Mouse (Mus musculus) frontal cortex, postnatal 14 days (tissue): ENCODE data around the gene AK157302.
"Not testable (repeated sequence)": the region's sequence is repeated elsewhere in the genome, so short reads cannot be mapped to it uniquely, and the experiment has no call there.

Source experiments
- DNase-seq, 2 experiments: peaks; one replicate each; pipeline ENCODE4 v3.0.0; 2022; ENCODE audit warnings: low spot score in 2 of 2

Gene AK157302

GRCm38 (mm10) chr13:21495080-21495479 is at the start of gene AK157302:
Gene AK157302, plus strand, starts transcription at chr13:21495223.
- no peak for DNase-seq

- no peak for DNase-seq
Measured at GRCm38 (mm10) chr13:21446796-21447195, 48.2 kb upstream of the AK157302 start.

DNA sequence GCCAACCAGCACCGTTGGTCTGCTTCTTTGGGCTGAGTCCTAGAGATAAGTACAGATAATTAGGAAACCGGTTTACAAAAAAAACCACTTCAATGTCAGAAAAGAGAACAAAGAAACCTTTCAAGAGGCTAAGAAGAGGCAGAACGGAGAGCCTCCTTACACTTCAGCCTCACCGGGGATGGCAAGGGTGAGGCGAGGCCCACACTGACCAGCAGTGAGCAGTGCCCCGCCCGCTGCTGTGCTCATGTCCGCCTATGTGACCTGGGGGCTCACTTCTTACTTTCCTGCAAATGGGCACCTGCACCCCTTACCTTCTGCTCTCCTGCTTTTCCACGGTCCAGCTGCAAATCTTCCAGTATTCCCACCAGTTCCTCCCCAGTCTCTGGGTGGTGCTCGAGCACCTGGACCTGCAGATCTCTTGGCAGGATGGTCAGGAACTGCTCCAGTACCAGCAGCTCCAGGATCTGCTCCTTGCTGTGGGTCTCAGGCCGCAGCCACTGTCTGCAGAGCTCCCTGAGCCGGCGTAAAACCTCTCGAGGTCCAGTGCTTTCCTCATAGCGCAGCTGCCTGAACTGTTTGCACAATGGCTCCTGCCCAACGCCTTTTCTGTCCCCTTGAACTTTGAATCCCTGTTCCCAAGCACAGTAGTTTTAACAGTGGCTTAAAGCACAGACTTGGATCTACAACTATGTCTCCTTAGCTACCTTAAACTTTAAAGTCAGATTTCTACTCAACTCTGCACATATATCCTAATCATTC is 47.0 kb upstream of the AK157302 start:
- no peak for DNase-seq

- DNase-seq: no peak
Measured at GRCm38 (mm10) chr13:21453042-21453441, 42.0 kb upstream of the AK157302 start.

DNA sequence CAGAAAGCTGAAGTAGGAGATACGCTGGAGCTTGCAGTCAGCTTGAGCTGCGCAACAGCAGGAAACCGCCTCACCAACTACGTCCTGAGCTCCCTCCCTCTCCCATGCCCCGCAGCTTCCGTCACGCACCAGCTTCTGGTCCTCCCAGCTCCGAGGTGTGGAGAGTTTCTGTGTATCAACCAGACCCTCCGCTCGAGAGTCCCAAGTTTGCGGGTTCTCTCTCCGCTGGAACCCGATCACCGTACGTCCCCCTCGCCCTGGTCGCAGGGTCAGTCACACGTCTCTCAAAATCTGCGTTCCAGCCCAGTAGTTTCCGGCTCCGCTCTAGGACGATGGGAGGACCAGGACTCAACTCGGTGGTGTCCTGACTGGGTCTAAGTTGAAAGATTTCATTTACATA is 41.6 kb upstream of the AK157302 start, which contains the start of gene Zscan26:
Gene Zscan26, minus strand, starts transcription at position 282 of the 400 bp plus-strand sequence.
- peak; percentile 66 to 68 for DNase-seq

DNA sequence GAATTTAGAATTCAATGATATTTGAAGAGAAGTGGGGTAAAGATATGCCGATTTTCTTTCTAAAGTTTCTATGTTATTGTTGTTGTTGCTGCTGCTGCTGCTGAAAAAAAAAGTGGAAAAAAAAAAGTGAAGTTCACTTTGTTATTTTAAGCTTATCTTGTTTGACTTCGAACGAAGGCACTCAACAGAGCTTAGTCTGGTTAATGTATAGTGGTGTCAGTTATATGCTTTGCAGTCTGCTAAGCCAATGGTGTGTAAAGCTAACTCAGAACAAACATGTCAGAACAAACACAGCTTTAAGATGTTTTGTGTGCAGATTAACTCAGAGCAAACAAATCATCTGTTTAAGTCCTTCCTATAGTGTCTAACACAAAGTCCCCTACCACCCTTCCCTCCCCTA is 40.9 kb upstream of the AK157302 start:
- no peak for DNase-seq

- no peak for DNase-seq
Measured at GRCm38 (mm10) chr13:21456347-21456746, 38.7 kb upstream of the AK157302 start.

- not testable (repeated sequence) for DNase-seq
Measured at GRCm38 (mm10) chr13:21462516-21462915, 32.5 kb upstream of the AK157302 start.

DNA sequence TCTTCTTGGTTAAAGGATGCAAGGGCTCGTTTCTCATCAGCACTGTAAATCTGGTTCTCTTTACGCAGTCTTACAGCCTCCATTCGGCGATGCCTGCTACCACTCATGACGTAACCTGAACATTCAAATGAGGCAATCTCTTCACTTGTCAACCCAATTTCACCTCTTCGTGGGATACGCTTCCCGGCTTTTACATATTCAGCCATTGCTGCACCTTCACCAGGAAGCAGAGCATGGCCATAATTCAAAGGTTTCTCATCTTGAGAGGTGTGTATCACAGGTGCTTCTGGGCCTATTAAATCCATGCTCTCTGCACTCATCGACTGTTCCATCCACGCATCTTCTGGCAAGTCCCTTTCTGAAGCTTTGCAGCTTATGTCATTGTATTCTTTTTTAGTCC is 27.7 kb upstream of the AK157302 start:
- DNase-seq: no peak

DNA sequence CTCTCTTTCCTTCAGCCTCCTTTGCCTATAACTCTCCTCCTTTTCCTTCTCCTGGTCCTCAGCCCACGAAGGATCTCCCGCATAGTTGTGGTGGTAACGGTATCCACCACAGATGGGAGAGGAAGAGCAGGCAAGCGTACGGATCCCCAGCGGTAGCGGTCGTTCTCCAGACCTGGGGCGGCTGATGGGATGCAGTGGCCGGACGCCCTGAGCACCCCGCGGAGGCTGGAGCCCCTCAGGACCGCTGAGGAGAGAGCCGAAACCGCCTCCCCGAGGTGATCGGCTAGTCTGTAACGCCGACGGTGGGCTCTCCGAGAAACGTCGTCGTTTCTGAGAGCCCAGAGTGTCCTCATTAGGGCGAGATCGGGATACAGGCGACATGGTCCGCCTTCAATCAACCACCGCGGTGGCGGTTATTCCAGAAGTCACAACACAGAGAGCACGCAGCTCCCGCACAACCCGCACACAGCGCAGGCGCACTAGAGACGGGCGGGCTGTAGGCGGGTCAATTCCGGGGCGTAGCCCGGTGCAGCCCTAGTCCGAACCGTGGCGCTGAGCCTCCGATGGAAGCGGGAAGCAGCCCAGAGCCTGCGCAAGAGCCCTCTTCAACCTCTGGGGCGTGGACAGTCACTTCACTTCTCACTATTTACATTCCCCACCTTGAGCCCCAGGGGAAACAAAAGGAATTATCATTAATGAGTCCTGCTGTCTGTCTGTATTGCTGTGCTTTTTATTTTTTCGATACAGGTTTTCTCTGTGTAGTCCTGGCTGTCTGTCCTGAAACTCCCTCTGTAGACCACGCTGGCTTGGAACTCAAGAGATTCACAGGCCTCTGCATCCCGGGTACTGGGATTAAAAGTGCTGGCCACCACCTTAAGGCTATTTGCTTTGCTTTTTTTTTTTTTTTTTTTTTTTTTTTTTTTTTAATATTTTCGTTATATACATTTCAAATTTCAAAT is 26.7 kb upstream of the AK157302 start, which contains the start of gene Nkapl:
Gene Nkapl, minus strand, starts transcription at position 449 of the 959 bp plus-strand sequence.
- peak; percentile 31 to 45 for DNase-seq

- DNase-seq: no peak
Measured at GRCm38 (mm10) chr13:21469097-21469496, 25.9 kb upstream of the AK157302 start.

GRCm38 (mm10) chr13:21472427-21472826 is 22.6 kb upstream of the AK157302 start:
- DNase-seq: no peak

DNA sequence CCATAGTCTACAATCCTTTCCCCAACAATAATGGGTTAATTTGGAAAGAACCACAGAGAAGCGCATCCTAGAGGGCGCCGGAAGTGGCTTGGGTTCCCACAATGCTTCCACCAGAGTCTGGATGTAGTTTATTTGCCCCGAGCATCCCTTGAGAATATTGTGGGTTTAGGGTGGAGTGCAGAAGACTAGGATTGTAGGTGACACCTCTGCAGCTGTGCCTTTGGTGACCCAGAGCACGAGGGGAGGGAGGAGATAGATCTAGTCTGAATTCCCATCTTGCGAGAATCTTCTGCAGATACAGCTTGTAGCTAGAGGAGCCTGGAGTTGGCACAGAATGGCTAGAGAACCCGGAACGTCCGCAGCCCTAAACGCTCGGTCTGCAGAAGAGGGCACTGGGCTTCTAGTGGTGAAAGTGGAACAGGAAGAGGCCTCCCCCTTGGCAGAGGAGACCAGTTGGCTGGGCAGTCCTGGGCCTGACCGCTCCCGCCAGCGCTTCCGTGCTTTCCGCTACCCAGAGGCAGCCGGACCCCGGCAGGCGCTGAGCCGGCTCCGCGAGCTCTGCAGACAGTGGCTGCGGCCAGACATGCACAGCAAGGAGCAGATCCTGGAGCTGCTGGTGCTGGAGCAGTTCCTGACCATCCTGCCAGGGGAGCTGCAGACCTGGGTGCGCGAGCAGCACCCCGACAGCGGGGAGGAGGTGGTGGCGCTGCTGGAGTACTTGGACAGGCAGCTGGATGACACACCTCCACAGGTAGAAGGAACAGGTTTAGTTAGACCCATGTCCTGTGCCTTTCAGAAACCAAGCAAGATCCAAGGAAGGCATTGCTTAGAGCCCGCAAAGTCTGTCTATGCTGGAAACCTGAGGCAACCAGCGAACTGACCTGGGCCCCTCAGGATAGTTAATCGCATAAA is 16.0 kb upstream of the AK157302 start, which contains the start of the genes Zkscan4 and Gm10065:
Gene Zkscan4, plus strand, starts transcription at position 149 of the 912 bp plus-strand sequence.
Gene Gm10065, minus strand, starts transcription at position 683 of the 912 bp plus-strand sequence.
- peak; percentile 62 to 70 for DNase-seq

DNA sequence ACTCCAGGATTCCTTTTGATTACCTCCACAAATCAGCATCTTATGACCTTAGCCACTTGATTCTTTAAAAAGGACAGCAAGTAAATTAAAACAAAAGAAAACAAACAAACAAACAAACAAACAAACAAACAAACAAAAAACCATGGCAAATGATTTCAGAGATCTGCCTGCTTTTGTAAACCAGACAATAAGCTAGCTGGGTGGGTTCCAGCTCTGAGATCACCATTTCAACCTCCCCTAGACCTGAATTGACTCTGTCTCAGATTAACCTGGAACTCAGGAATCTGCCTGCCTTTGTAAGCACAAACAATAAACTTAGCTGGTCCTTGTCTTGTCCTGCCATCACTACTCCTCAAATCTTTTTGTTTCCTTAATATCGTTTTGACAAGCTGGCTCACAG is 8.1 kb upstream of the AK157302 start:
- no peak for DNase-seq

DNA sequence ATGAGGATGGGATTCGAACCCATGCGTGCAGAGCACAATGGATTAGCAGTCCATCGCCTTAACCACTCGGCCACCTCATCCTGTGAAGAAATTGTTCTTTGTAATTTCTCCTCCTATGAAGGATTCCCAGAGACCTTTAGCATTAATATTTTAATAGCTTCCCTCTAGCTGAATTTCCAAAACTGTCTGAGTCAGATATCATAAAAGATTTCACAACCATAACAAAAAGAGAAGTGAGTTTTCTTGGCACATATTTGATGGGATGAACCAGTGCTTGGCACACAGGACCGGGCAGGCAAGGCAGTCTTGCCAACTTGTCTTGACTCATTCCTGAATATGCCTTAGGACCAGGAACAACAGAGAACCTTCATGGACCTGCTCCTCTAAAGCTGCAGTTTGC is 2.2 kb upstream of the AK157302 start:
- no peak for DNase-seq

GRCm38 (mm10) chr13:21501182-21501581 is 6.2 kb downstream of the AK157302 start, which contains the start of gene Gm11273:
Gene Gm11273, minus strand, starts transcription at chr13:21501418.
- DNase-seq: not testable (repeated sequence)

- no peak for DNase-seq
Measured at GRCm38 (mm10) chr13:21502296-21502695, 7.3 kb downstream of the AK157302 start.

DNA sequence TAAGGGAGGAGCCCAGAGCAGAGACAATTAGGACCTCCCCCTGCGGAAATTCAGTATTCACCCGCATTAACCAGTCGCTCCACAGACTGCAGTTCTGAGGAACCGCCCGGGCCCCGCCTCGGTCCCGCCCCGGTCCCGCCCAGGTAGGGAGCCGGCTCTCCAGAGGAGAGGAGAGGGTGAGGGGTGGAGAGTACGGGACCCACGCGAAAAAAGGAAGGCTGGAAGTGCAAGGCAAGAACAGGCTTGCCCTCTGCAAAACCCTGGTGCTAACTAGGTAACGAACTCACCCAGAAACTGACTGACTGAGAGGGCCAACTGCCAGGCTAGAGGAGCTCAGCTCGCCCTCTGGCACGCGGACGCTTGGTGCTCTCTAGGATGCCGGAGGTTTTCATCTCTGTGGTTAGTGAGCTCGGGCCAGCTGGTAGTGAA is 11.2 kb downstream of the AK157302 start:
- peak; percentile 35 to 63 for DNase-seq

GRCm38 (mm10) chr13:21530136-21530535 is 35.1 kb downstream of the AK157302 start:
- no peak for DNase-seq

- peak; percentile 66 to 68 for DNase-seq
Measured at GRCm38 (mm10) chr13:21530781-21531201, 35.8 kb downstream of the AK157302 start, which contains the start of gene Zkscan8. Gene Zkscan8, minus strand, starts transcription at chr13:21531120.

- no peak for DNase-seq
Measured at GRCm38 (mm10) chr13:21542708-21543107, 47.7 kb downstream of the AK157302 start, which contains the start of gene Olfr1366. Gene Olfr1366, minus strand, starts transcription at chr13:21542808.
